Mouse (Mus musculus) kidney, postnatal 14 days (tissue): Measurements from ENCODE around the gene Bcan.

Experiments used
- DNase-seq: peaks from one replicate; pipeline ENCODE4 v3.0.0; 2022; ENCODE audit warnings: mixed read lengths

Gene Bcan

DNA sequence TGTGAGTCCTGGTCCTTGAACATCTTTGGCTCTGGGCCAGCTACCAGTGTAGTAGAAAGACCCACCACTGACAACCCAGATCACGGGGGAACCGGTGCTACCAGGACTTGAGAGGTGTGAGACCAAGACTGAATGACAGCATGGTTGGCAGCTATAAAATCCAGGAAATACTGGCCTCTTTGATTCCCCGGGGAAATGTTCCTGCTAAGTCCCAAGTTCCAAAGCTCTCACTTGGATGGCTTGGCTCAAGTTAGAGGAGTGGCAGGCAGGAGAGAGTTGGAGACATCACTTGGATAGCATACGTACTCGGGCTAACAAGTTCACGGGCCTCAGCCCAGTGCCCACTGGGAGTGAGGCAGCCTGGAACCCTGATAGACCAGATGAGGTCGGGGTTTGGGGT, 56.4 kb downstream of the Bcan start:
- no peak for DNase-seq

DNA sequence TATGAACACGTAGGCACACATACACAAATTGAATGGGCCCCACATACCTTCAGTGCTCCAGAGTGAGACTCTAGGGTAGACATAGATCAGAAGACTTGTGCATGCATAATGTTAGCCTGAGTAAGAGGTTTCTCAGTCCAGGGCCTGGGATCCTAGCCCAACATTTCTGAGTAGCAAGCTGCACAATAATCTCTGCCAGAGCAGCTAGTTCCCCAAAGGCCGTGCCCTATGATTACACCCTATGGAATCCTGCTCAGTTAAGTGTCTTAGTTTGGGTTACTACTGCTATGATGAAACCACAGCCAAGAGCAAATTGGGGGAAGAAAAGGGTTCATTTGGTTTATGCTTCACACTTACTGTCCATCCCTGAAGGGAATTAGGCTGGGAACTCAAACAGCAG, 57.6 kb downstream of the Bcan start:
- DNase-seq = no peak

DNA sequence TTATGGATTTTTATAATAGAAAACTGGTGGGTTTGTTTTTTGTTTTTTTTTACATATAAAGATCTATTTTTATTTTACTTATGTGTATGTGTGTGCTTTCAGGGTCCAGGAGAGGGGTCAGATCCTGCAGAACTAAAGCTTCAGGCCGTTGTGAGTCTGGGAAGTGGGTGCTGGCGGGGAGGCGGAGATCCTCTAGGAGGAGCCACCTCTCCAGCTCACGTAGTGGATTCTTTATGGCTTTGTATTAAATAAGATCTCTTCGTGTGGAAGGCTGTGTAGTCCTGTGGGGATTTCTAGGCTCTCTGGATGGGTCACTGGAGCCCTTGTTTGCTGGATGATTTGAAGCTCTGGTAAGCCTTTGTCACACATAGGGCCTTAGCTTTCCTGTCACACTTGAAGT, 59.4 kb downstream of the Bcan start:
- DNase-seq = no peak
